Comparison of ENCODE assay signal across 7 mouse cellular contexts in the genomic region with DNA sequence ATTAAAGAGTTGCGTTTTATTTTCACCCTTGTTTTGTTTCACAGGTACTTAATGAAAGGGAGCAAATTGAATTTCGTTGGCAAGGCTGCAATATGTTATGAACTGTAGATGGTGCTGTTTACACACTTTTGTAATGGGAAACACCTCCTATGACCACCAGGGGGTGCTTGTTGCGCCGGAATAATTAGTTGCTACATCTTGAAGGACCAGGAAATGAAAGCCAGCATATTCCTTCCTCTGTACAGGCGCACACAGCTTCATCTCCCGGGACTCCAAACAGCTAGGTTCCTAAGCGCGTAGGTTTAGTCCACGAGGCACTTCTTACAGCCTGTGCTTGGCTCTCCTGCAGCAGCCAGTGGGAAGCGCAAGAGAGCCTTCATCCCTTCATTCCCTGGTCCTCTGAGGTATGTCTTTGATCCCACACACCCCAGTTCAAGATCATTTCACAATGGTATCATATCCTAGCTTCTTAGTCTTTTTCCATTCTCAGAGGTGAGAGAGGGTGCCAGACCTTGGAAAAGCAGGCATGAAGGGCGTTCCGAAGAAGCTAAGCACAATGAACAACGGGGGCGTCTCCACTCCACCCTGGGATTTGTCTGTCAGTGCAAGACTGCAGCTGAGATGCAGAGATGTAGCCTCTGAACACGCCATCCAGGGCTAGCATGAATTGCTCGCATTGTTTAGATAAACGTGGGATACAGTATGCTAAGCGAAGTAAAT.
DNase-seq lines count a peak whose midpoint lies in the region; ATAC-seq and TF ChIP-seq lines count a peak whose summit lies in the region.

No protein-coding gene starts in this region.

- peak; percentile 98 for ATAC-seq in granulocyte monocyte progenitor cell, adult 5-6 weeks (replicated peaks; ENCODE audit: poor library complexity, severe bottlenecking)
- ATAC-seq in intestine, postnatal 0 days, result peak; percentile 41; the same call in 1 of the 2 replicates

- peak; percentile 83 for DNase-seq in adrenal gland, postnatal 10 days
- peak; percentile 86 for DNase-seq in embryo, embryonic 11 days
- peak; percentile 67 to 75 for DNase-seq in left cerebral cortex, postnatal 36 days (ENCODE audit: low spot score in 2 of 2)
- DNase-seq in midbrain, embryonic 10.5 days (ENCODE audit: low spot score), result peak; percentile 75
- DNase-seq in right cerebral cortex, postnatal 4 days, result peak; percentile 73

- no peak overlapping the region for H3K9ac ChIP-seq in intestine, postnatal 0 days (ENCODE audit: low read depth, low read length)

- no peaks in the 10 kb centered on the region for H3K36me3 ChIP-seq in intestine, postnatal 0 days (ENCODE audit: control insufficient read depth, insufficient read depth)
- H3K36me3 ChIP-seq in midbrain, embryonic 10.5 days, result no peaks in the 10 kb centered on the region

- H3K27ac ChIP-seq in intestine, postnatal 0 days (ENCODE audit: low read depth, low read length), result no peak overlapping the region
- H3K27ac ChIP-seq in midbrain, embryonic 10.5 days (replicated peaks), result peak overlapping the region; percentile 46

- TF ChIP-seq CTCF in intestine, postnatal 0 days (IDR thresholded peaks at IDR 0.05; ENCODE audit: low read depth), result peak; percentile 99

- peak overlapping the region; percentile 54 for H3K4me2 ChIP-seq in intestine, postnatal 0 days (replicated peaks; ENCODE audit: low read depth)

- H3K4me1 ChIP-seq in intestine, postnatal 0 days (replicated peaks; ENCODE audit: control insufficient read depth, insufficient read depth, low read length), result no peaks in the 10 kb centered on the region
- H3K4me1 ChIP-seq in midbrain, embryonic 10.5 days, result peaks cover 4% of the 10 kb centered on the region; the same call in 1 of the 2 replicates

- H3K4me3 ChIP-seq in intestine, postnatal 0 days (ENCODE audit: low read depth, low read length), result peak overlapping the region; percentile 13; the same call in 1 of the 2 replicates
- peak overlapping the region; percentile 41 for H3K4me3 ChIP-seq in midbrain, embryonic 10.5 days

- intact Hi-C loops in left cerebral cortex, postnatal 36 days (cut with DNase I), result loop anchor here (1.0 kb wide), 1 partner anchor 366 kb away; no protein-coding TSS in a partner anchor

- H3K9me3 ChIP-seq in intestine, postnatal 0 days (ENCODE audit: control insufficient read depth), result no peaks in the 10 kb centered on the region
- H3K9me3 ChIP-seq in midbrain, embryonic 10.5 days (replicated peaks), result no peaks in the 10 kb centered on the region

- no peaks in the 10 kb centered on the region for H3K27me3 ChIP-seq in intestine, postnatal 0 days (replicated peaks; ENCODE audit: control insufficient read depth, insufficient read depth, low read length)
- H3K27me3 ChIP-seq in midbrain, embryonic 10.5 days (ENCODE audit: low read depth, poor library complexity, severe bottlenecking), result no peaks in the 10 kb centered on the region

- WGBS in intestine, postnatal 0 days, result 35% methylated on average over 18 of the region's 18 CpGs
- 37% methylated on average over 18 of the region's 18 CpGs for WGBS in midbrain, embryonic 10.5 days
